Mouse (Mus musculus) cortical plate, adult 2 months (tissue): ENCODE measurements at regions not wholly inside any gene's neighbourhood (a gene's known extent, or its start where the extent isn't known, plus 50 kb on each side); places are given as distances from the start of the nearest gene placed in this dataset.

Experiments used
- CTCF ChIP-seq: fragments of 200-500 bp; IDR thresholded peaks from 2 replicates; pipeline ENCODE4 v1.5.1; 2011; ENCODE audit warnings: mild to moderate bottlenecking, control low read depth, low read length; ENCODE audit not compliant: insufficient read depth; ENCODE audit errors: extremely low read depth
- POLR2A ChIP-seq: fragments of 200-500 bp; IDR thresholded peaks from 2 replicates; pipeline ENCODE4 v1.6.1; 2011; ENCODE audit warnings: mild to moderate bottlenecking, low read length, control low read depth; ENCODE audit not compliant: insufficient read depth; ENCODE audit errors: extremely low read depth

- TF ChIP-seq POLR2A (no peak), CTCF (no peak)
These were observed 294.3 kb upstream of the Auts2 start for GRCm38 (mm10) chr5:132837420-132837819.
